Mouse (Mus musculus): ENCODE data around the gene Fam53b. TPM values are rescaled to one million over a fixed set of nuclear protein-coding genes. Genes with fewer than 3 reads are reported as not detected.

Fam53b gene
- polyA plus RNA-seq, 1 experiment = 52.4 TPM

DNA sequence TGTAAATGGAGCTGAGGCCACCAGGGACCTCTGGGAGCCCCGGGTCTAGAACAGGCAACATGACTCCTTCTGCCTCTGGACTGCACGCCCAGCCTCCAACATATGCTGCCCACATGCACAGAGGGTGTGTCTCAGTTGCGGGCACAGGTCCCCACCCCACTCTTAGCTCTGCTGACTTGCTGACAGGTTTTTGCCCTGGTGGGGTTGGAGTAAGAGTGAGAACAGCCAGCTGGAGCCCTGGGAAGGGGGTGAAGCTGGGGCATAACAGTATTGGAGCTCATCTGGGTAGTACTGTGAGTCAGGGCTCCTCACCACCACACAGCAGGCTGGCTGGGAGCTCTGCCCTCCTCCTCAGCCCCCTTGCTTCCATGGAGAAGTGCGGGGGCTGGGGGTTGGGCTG is 113.6 kb downstream of the Fam53b start:
- H3K36me3 ChIP-seq (ENCODE audit: control insufficient read depth, insufficient read depth, low read length) = no peaks in the 10 kb centered on the region
- H3K4me3 ChIP-seq (ENCODE audit: extremely low read depth, insufficient read depth, insufficient read length) = no peak overlapping the region
- no peaks in the 10 kb centered on the region for H3K27me3 ChIP-seq (ENCODE audit: control insufficient read depth, insufficient read depth, low read length)
- 39% methylated on average over 4 of the region's 4 CpGs for WGBS
- peak overlapping the region; percentile 37 for H3K27ac ChIP-seq (ENCODE audit: insufficient read depth, low read length)
- DNase-seq (ENCODE audit: low read depth in 1 of 2, low spot score in 2 of 2) = no peak
- TF ChIP-seq POLR2A (IDR thresholded peaks at IDR 0.05; ENCODE audit: low read depth, low read length) = no peak
- TF ChIP-seq CTCF (IDR thresholded peaks at IDR 0.05; ENCODE audit: extremely low read depth, insufficient read depth, insufficient read length, insufficient replicate concordance) = no peak
- peaks cover 36% of the 10 kb centered on the region; the same call in 1 of the 2 replicates for H3K4me1 ChIP-seq (ENCODE audit: control insufficient read depth, insufficient read depth, insufficient read length)

GRCm38 (mm10) chr7:132699639-132700038 is 114.0 kb downstream of the Fam53b start:
- TF ChIP-seq POLR2A (IDR thresholded peaks at IDR 0.05; ENCODE audit: low read depth, low read length) (no peak), CTCF (IDR thresholded peaks at IDR 0.05; ENCODE audit: extremely low read depth, insufficient read depth, insufficient read length, insufficient replicate concordance) (no peak)
- no peaks in the 10 kb centered on the region for H3K36me3 ChIP-seq (ENCODE audit: control insufficient read depth, insufficient read depth, low read length)
- H3K27me3 ChIP-seq (ENCODE audit: control insufficient read depth, insufficient read depth, low read length) = no peaks in the 10 kb centered on the region
- peaks cover 36% of the 10 kb centered on the region; the same call in 1 of the 2 replicates for H3K4me1 ChIP-seq (ENCODE audit: control insufficient read depth, insufficient read depth, insufficient read length)
- DNase-seq (ENCODE audit: low read depth in 1 of 2, low spot score in 2 of 2) = peak in 1 of 2 experiments; percentile 36
- no peak overlapping the region for H3K4me3 ChIP-seq (ENCODE audit: extremely low read depth, insufficient read depth, insufficient read length)
- H3K27ac ChIP-seq (ENCODE audit: insufficient read depth, low read length) = 0 out of 2 replicates have a peak overlapping the region, but pooled peaks have one; percentile 37

GRCm38 (mm10) chr7:132699165-132699564 is 114.5 kb downstream of the Fam53b start:
- 37% methylated on average over 4 of the region's 4 CpGs for WGBS
- Histone ChIP-seq H3K4me3 (ENCODE audit: extremely low read depth, insufficient read depth, insufficient read length) (no peak overlapping the region), H3K27ac (ENCODE audit: insufficient read depth, low read length) (no peak overlapping the region), H3K27me3 (ENCODE audit: control insufficient read depth, insufficient read depth, low read length) (no peaks in the 10 kb centered on the region), H3K4me1 (ENCODE audit: control insufficient read depth, insufficient read depth, insufficient read length) (peaks cover 32% of the 10 kb centered on the region; the same call in 1 of the 2 replicates), H3K36me3 (ENCODE audit: control insufficient read depth, insufficient read depth, low read length) (no peaks in the 10 kb centered on the region)
- TF ChIP-seq POLR2A (IDR thresholded peaks at IDR 0.05; ENCODE audit: low read depth, low read length) (no peak), CTCF (IDR thresholded peaks at IDR 0.05; ENCODE audit: extremely low read depth, insufficient read depth, insufficient read length, insufficient replicate concordance) (no peak)
- DNase-seq (ENCODE audit: low read depth in 1 of 2, low spot score in 2 of 2) = no peak

DNA sequence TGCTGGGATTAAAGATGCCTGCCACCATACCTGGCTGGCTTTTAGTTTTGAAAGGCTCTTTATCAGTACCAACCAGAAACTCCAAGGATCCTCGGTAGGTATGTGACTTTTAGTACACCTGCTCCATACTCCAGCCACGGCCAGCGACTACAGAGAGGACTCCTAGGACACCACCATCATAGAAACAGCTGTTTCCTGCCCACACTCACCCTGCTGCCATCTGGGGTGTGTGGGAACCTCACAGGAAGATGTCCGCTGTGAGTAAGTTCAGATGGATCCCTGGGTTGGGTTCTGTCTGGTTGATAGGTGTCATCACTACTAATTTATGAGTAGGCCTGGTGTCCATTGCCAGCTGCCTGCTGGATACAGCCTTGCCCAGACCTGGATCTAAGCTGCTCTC is 114.9 kb downstream of the Fam53b start:
- peaks cover 28% of the 10 kb centered on the region; the same call in 1 of the 2 replicates for H3K4me1 ChIP-seq (ENCODE audit: control insufficient read depth, insufficient read depth, insufficient read length)
- no peak overlapping the region for H3K4me3 ChIP-seq (ENCODE audit: extremely low read depth, insufficient read depth, insufficient read length)
- no peaks in the 10 kb centered on the region for H3K27me3 ChIP-seq (ENCODE audit: control insufficient read depth, insufficient read depth, low read length)
- DNase-seq (ENCODE audit: low read depth in 1 of 2, low spot score in 2 of 2) = no peak
- H3K36me3 ChIP-seq (ENCODE audit: control insufficient read depth, insufficient read depth, low read length) = no peaks in the 10 kb centered on the region
- H3K27ac ChIP-seq (ENCODE audit: insufficient read depth, low read length) = no peak overlapping the region
- 19% methylated on average over 4 of the region's 4 CpGs for WGBS
- no peak for TF ChIP-seq POLR2A (IDR thresholded peaks at IDR 0.05; ENCODE audit: low read depth, low read length)
- no peak for TF ChIP-seq CTCF (IDR thresholded peaks at IDR 0.05; ENCODE audit: extremely low read depth, insufficient read depth, insufficient read length, insufficient replicate concordance)

GRCm38 (mm10) chr7:132697258-132697796 is 116.4 kb downstream of the Fam53b start:
- Histone ChIP-seq H3K36me3 (ENCODE audit: control insufficient read depth, insufficient read depth, low read length) (no peaks in the 10 kb centered on the region), H3K27me3 (ENCODE audit: control insufficient read depth, insufficient read depth, low read length) (no peaks in the 10 kb centered on the region), H3K27ac (ENCODE audit: insufficient read depth, low read length) (no peak overlapping the region), H3K4me3 (ENCODE audit: extremely low read depth, insufficient read depth, insufficient read length) (no peak overlapping the region), H3K4me1 (ENCODE audit: control insufficient read depth, insufficient read depth, insufficient read length) (peaks cover 16% of the 10 kb centered on the region; the same call in 1 of the 2 replicates)
- WGBS = 55% methylated on average over 8 of the region's 8 CpGs
- DNase-seq (ENCODE audit: low read depth in 1 of 2, low spot score in 2 of 2) = no peak
- TF ChIP-seq CTCF (IDR thresholded peaks at IDR 0.05; ENCODE audit: extremely low read depth, insufficient read depth, insufficient read length, insufficient replicate concordance) (no peak), POLR2A (IDR thresholded peaks at IDR 0.05; ENCODE audit: low read depth, low read length) (no peak)

DNA sequence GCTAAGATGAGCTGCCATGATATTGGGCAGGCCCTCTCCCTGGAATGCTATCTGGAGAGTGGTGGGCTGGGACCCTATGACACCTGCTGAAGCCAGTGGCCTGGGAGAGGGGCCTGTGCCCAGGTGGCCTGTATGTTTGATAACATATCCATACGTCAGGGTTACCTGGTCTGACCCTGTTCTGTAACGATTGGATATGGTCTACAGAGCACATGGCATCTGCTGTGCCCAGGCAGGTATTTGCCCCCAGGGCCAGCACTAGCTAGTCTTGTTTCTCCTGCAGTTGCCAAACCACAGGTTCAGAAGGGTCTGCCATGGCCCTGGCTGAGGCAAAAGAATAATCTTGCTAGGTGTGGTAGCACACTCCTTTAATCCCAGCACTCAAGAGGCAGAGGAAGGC is 120.1 kb downstream of the Fam53b start:
- DNase-seq (ENCODE audit: low read depth in 1 of 2, low spot score in 2 of 2) = no peak
- 94% methylated on average over 2 of the region's 2 CpGs for WGBS
- TF ChIP-seq POLR2A (IDR thresholded peaks at IDR 0.05; ENCODE audit: low read depth, low read length) (no peak), CTCF (IDR thresholded peaks at IDR 0.05; ENCODE audit: extremely low read depth, insufficient read depth, insufficient read length, insufficient replicate concordance) (no peak)
- Histone ChIP-seq H3K27me3 (ENCODE audit: control insufficient read depth, insufficient read depth, low read length) (no peaks in the 10 kb centered on the region), H3K36me3 (ENCODE audit: control insufficient read depth, insufficient read depth, low read length) (no peaks in the 10 kb centered on the region), H3K4me1 (ENCODE audit: control insufficient read depth, insufficient read depth, insufficient read length) (peaks cover 14% of the 10 kb centered on the region), H3K27ac (ENCODE audit: insufficient read depth, low read length) (no peak overlapping the region), H3K4me3 (ENCODE audit: extremely low read depth, insufficient read depth, insufficient read length) (no peak overlapping the region)

DNA sequence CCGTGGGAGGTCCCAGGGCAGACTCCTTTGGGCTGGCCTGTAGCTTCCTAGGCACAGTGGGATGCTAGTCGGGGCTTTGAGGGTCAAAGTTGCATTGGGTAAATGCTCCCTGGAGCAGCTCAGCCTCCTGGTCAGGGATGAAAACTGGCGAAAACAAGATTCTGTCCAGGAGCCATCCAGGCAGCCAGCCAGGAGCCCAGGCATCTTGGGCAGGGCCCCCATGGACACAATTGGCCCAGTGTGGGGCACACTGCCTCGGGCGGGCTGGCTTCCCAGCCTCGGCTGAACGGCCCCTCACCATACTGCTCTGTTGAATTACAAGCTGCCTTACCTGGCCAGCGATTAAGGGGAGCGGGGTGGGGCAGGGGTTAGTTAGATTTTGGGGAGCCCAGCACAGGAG is 121.0 kb downstream of the Fam53b start:
- no peak for TF ChIP-seq POLR2A (IDR thresholded peaks at IDR 0.05; ENCODE audit: low read depth, low read length)
- no peak for TF ChIP-seq CTCF (IDR thresholded peaks at IDR 0.05; ENCODE audit: extremely low read depth, insufficient read depth, insufficient read length, insufficient replicate concordance)
- Histone ChIP-seq H3K27me3 (ENCODE audit: control insufficient read depth, insufficient read depth, low read length) (no peaks in the 10 kb centered on the region), H3K4me3 (ENCODE audit: extremely low read depth, insufficient read depth, insufficient read length) (no peak overlapping the region), H3K36me3 (ENCODE audit: control insufficient read depth, insufficient read depth, low read length) (no peaks in the 10 kb centered on the region), H3K27ac (ENCODE audit: insufficient read depth, low read length) (no peak overlapping the region), H3K4me1 (ENCODE audit: control insufficient read depth, insufficient read depth, insufficient read length) (peaks cover 23% of the 10 kb centered on the region)
- WGBS = 90% methylated on average over 9 of the region's 9 CpGs
- DNase-seq (ENCODE audit: low read depth in 1 of 2, low spot score in 2 of 2) = no peak
